Mouse (Mus musculus) splenic B cell, adult 2 months (primary cell): Measurements from ENCODE around the gene Itgb3.
A peak's percentile ranks its signal among the peaks of the same experiment; 100 is the strongest.

Experiments used
- DNase-seq: peaks from one replicate; pipeline ENCODE4 v3.0.0-alpha.2; 2011; ENCODE audit warnings: low read depth, low spot score
- H3K27me3 ChIP-seq: 2 replicates; pipeline ENCODE4 v1.6.1; 2012; ENCODE audit warnings: mild to moderate bottlenecking, low read length, moderate library complexity, mixed read lengths; ENCODE audit not compliant: control insufficient read depth, poor library complexity, insufficient read depth, severe bottlenecking
- H3K36me3 ChIP-seq: 2 replicates; pipeline ENCODE4 v1.6.1; 2012; ENCODE audit warnings: mild to moderate bottlenecking, low read length, moderate library complexity, mixed read lengths; ENCODE audit not compliant: control insufficient read depth, poor library complexity, insufficient read depth, severe bottlenecking

Itgb3 gene

DNA sequence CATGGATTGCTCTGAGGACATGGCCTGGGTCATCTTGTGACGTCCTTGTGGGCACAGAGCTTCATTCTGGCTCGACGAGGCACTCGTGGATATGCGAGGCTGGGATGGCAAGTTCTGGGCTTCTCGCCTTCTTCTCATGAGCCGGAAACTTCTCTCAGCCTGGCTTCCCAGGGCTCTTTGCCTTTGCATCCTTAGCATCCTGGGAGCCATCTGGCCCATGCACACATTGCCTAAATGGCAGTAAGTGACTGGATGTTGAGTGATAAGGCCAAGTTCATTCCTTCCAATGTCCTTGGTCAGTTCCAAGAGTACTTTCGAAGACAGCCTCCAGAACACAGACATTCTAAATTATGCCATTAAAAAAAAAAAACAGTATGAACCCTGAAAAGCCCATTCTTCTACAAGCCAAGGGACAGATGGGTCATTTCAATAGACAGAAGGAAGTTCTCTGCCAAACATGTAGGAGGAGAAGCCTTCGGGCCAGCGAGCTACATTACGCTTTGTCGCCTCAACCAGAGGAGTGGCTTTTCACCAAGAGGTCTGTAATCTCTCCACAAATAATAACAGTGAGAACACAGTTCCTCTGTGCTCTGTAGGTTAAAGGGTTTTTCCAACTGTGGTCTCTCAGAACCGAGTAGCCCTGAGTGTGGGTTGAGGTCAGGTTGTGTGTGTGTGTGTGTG lies 8.4 kb upstream of the Itgb3 start:
- Histone ChIP-seq H3K36me3 (no peaks in the 10 kb centered on the region), H3K27me3 (no peaks in the 10 kb centered on the region)
- no peak for DNase-seq

DNA sequence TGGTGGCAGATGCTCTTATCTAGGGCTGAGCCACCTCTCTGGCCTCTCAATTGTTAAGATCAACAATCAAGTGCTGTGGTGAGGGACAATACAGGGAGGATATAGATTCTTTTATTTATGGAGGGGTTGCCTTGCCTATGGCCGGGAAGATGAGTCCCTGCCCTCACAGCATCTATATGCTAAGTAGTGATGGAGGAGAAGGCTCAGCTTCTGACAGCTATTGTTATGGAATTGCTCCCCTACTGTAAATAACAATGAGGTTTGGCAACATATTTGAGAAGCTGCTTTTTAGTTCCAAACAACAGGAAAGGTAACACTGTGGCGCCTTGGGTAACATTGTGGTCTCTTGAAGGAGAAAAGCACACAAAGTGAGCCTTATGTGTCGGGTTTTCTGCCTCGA lies 7.1 kb upstream of the Itgb3 start:
- no peak for DNase-seq
- no peaks in the 10 kb centered on the region for H3K36me3 ChIP-seq
- no peaks in the 10 kb centered on the region for H3K27me3 ChIP-seq

DNA sequence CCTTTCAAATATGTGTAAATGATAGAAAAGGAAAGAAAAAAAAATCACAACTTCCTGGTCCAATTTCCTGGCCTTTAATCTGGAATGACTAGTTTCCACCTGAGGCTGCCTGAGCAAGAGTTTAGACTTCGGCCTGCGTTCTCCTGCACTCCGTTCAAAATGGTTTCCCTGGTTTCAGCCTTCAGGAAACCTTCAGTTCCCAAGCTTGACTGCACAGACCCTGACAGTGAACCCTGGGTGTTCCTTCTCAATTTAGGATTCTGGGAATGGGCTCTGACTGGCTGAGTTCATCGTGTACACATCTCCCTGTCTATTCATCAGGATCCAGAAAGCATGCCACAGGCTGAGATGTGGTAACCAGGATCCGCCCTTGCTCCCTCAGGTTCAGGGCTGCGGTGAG lies 3.6 kb upstream of the Itgb3 start:
- H3K27me3 ChIP-seq, result no peaks in the 10 kb centered on the region
- no peak for DNase-seq
- no peaks in the 10 kb centered on the region for H3K36me3 ChIP-seq

DNA sequence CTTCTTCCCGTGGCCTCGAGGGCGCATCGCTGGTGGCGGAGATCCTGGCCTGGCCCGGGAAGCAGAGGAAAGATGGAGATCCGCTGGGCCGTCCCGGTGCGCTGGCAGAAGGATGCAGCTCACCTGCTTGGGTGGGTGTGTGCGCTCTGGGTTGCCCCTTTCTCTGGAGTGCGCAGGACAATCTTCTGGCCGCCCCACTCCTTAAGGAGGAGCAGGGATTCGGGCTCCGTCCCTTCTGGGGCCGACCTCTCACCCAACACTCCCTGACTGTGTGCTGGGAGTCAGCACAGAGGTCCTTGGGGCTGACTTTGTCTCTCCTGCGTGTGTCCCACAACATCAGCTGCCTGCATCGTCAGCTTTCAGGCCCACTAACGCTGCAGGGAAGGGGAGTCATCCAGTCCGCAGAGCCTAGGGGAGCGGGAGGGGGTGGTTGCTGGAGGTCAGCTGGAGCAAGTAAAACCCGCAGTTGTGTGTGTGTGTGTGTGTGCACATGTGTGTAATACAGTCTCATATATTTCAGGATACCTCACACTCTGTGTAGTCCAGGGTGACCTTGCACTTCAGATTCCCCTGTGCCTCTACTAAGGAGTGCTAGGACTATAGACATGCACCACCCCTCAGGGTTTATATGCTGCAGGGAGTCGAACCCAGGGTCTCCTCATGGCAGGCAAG lies 585 bp downstream of the Itgb3 start:
- Histone ChIP-seq H3K27me3 (no peaks in the 10 kb centered on the region), H3K36me3 (no peaks in the 10 kb centered on the region)
- peak; percentile 25 for DNase-seq

DNA sequence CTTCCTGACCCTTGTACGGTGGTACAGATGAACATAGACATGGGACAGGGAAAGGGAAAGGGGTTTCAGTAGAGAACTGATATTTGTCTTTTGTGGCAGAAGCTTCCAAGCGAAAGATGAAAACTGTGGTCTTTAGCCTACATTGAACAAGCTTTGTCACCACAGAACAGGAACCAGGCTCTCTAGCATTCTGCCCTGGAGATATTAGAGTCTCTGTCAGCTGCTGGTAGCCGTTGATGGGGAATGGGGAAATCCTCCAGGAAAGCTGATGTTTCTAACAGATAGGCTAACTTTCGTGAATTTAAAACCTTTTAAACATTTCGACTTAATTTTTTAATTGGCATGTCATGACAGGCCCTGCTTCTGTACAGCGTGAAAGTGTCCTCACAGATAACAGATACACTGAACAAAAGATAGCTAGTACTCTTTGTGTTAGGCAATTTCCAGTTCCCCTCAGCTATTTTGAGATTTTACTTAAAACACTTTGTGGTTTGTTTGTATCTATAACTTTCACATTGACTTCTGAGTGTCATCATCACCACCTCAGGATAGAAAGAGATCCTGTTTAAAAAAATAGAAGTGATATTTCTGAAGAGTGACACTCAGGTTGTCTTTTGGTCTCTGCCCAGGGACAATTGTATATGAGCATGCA lies 1.4 kb downstream of the Itgb3 start:
- H3K27me3 ChIP-seq, result no peaks in the 10 kb centered on the region
- no peaks in the 10 kb centered on the region for H3K36me3 ChIP-seq
- DNase-seq, result peak; percentile 41

DNA sequence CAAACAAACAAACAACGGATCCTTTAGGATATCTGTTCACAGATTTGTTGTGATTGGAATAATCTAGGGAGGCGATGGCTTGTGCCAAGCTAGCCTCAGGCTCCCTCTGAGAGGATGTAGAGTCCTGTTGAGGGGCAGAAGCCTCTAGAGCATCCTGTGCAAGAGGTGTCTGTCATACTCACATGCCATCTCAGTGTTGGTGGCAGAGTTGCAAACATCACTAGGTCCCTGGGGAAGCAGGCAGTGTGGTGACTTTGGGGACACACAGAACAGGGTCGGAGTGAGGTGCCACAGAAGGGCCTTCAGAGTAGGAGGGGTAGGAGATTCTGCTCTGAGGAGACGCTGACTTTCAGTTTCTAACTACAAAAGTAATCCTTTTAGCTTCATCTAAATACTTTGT lies 1.9 kb downstream of the Itgb3 start:
- Histone ChIP-seq H3K36me3 (no peaks in the 10 kb centered on the region), H3K27me3 (no peaks in the 10 kb centered on the region)
- peak; percentile 60 for DNase-seq

DNA sequence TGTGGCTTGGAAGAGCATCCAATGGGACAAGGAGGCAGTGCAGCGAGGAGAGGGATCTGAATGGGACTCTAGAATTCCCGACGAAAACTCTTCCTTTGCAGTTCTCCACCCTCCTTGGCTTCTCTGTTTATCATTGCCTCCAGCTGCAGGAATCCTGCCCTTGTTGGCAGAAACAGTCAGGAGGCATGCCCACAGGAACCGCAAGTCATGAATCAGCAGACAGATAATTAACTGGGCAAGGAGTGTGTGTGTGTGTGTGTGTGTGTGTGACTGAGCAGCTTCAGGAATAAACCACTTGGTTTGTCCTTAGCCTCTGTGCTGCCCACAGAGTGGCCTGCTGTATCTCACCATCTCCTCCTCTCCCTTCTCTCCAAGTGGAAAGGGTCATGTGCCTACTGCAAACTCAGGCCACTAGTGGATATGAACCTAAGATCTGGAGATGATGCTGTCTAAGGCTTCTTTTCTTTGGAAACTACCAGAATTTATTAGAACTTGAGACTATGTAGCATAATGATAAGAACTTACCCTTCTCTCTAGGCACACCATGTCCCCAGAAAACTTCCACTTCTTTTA lies 3.9 kb downstream of the Itgb3 start:
- no peak for DNase-seq

DNA sequence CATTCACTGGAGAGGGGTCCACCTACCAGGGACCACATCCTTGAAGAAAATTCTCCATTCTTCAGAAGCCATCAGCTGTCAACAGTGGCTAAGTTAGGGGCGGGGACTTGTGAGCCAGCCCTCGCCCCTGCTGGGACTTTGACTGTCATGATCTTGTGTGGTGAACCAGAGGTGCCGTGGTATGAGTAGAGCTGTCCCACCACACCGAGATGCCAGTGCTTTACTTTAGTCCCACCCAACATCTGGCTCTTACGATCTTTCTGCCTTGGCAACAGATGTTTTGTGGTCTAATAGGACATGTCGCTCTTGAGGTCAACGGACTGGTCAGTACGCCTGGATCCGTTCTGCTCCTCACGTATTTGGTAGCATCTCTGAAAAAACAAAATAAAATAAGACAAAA lies 5.8 kb downstream of the Itgb3 start:
- H3K27me3 ChIP-seq, result no peaks in the 10 kb centered on the region
- no peaks in the 10 kb centered on the region for H3K36me3 ChIP-seq
- no peak for DNase-seq

More for the DNA sequence above, 3.9 kb downstream of the Itgb3 start:
- Histone ChIP-seq H3K36me3 (no peaks in the 10 kb centered on the region), H3K27me3 (no peaks in the 10 kb centered on the region)

DNA sequence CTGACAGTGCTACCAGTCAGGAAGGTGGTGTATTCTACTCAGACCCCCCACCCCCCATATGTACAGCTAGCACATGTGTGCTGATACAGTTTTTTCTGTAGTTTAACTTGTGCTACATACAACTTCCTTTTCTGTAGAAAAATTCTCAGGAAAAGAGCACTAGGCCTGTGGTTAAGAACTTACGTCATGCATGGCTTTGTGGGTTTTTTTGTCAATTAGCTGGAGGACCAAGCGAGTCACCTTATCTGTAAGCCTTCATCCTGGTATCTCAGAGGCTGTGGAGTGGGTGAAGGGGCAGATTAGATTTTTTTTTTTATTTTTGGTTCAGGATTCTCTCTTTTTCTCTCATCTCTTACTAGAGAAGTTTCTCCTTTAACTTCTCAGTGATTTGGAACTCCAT lies 6.3 kb downstream of the Itgb3 start:
- peak; percentile 52 for DNase-seq
- Histone ChIP-seq H3K36me3 (no peaks in the 10 kb centered on the region), H3K27me3 (no peaks in the 10 kb centered on the region)

DNA sequence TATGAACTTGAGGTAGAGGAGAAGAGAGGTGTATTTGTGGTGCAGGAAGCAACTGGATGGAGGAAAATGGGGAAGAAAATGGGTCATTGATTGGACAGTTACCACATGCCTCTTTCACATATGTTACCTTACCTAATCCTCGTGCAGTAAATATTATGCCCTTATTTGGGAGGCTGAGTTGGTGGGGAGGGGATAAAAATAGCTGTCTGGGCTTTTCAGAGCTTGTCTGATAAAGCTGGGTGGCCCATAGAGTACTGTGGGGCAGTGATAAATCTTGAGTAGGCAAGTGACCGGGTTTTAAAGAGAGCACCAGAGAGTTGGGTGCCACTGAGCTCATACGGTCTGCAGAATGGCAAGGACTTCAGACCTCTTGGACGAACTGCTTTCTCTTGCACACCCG lies 8.4 kb downstream of the Itgb3 start:
- no peaks in the 10 kb centered on the region for H3K36me3 ChIP-seq

DNA sequence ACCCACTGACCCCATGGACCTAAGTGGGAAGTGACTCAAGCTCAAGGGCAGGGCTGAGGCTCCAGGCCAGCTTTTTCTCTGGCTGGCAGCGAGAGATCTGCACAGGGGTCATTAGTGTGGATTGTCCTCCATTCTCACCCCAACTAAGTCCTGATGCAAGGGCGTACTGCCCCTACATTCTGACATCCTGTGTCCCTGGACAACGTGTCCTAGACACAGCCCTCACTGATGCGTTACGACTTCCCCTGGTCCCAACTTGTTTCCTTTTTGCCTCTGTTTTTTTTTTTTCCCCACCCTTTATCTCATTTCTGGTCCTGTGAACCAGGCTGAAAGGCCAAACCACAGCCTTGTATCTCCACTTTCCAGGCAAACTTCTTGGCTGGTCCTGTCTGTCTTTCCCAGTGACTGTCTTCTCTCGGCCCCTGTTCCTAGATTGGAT lies 10.9 kb downstream of the Itgb3 start:
- no peak for DNase-seq
- Histone ChIP-seq H3K36me3 (no peaks in the 10 kb centered on the region), H3K27me3 (no peaks in the 10 kb centered on the region)

More for the DNA sequence above, 8.4 kb downstream of the Itgb3 start:
- no peak for DNase-seq
- H3K27me3 ChIP-seq, result no peaks in the 10 kb centered on the region

DNA sequence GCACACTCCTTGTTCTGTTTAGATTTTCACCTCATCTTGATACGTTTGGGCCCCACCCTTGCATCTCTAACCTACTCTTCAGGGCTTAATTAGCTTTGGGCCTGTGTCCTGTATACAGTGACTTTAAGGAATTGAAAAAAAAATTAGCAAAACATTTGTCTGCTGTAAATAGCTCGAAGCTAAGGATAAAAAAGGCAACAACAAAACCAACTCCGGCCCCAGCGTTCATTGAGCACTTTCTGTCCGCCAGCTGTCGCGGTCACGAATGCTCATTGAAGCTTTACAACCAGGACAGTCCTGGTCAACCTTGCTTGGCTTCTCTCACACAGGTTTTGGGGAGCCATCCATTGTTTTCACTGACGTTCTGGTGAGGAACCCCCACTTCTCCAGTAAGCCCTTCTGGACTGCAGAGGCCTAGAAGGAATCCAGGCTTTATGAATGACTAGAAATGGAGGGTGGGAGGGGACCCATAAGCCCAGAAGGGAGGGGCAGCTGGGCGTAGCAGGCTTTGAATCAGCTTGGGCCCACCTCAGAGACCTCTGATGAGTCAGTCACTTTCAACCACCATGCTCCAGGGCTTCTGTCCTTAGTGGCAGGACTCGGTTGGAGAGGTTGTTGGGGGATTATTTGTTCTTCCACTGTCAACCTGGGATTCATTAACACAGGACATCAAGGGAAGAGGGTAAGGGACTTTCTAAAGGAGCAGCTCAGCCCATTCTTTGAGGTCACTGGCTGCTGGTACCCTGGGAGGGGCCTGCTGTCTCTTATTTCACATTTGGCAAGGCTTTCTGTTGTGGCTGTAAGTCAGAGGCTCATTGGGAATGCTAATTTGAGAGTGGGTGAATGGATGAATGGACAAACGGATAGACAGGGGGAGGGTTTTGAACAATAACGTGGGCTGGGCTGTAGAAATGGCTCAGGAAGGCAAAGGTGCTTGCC lies 11.6 kb downstream of the Itgb3 start:
- no peaks in the 10 kb centered on the region for H3K27me3 ChIP-seq
- no peak for DNase-seq
- H3K36me3 ChIP-seq, result no peaks in the 10 kb centered on the region

DNA sequence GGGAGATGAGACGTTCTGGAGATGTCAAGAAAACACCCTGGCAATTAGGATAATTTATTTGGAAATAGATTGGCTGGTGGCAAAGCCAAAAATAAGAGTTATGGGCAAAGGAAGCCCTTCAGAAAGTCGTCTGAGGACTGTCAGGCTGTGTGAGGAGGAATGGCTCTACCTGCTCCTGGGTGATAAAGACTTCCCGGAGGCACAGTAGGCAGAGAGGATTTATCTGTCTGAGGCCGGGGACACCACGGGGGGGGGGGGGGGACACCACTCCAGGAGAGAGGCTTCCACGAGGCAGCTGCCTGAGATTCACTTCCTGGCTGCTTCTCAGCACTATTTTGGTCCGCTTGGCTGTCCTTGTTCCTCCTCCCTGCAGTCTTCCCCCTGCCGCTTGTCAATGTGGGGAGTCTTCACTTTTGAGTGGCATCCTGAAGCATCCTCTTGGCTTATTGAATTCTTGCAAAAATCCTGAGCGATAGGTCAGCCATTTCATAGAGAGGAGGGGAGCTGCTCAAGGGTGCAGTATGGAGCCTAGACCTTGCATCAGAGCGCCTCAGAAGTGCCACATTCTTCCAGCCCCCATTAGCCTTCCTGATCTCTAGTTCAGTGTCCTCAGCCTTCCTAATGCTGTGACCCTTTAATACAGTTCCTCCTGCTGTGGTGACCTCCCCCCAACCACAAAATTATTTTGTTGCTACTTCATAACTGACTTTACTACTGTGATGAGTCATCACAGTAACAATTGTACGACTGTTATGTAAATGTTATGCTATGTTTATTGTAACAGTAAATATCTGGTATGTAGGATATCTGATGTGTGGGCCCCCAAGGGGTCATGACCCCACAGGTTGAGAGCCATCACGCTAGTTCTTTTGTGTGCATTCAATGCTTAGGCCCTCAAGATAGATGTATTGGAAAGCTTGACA lies 14.5 kb downstream of the Itgb3 start:
- DNase-seq, result no peak
- no peaks in the 10 kb centered on the region for H3K27me3 ChIP-seq
- H3K36me3 ChIP-seq, result no peaks in the 10 kb centered on the region
